Mouse (Mus musculus) CH12.LX (cell line): ENCODE measurements around the gene Tepp.

Source experiments
- CTCF ChIP-seq, 2 experiments: IDR thresholded peaks in 1 of 2; conservative IDR thresholded peaks in 1 of 2; 2 replicates each; pipeline ENCODE4 v1.5.1; 2011 to 2012; ENCODE audit warnings: low read depth in 2 of 2, low read length in 2 of 2, improper control_type of control experiment in 1 of 2, inconsistent platforms in 1 of 2, mild to moderate bottlenecking in 1 of 2, moderate library complexity in 1 of 2
- E2F4 ChIP-seq: IDR thresholded peaks from 2 replicates; pipeline ENCODE4 v1.6.1; 2011; ENCODE audit warnings: low read depth, low read length, improper control_type of control experiment; ENCODE audit not compliant: insufficient replicate concordance
- EP300 ChIP-seq: IDR thresholded peaks from 2 replicates; pipeline ENCODE4 v1.6.1; 2011; ENCODE audit warnings: low read length, improper control_type of control experiment
- NELFE ChIP-seq: IDR thresholded peaks from 2 replicates; pipeline ENCODE4 v1.6.1; 2011; ENCODE audit warnings: low read depth, low read length, improper control_type of control experiment
- TBP ChIP-seq: conservative IDR thresholded peaks from 2 replicates; pipeline ENCODE4 v1.6.1; 2011; ENCODE audit warnings: low read depth, low read length, improper control_type of control experiment
- USF1 ChIP-seq: IDR thresholded peaks from 2 replicates; pipeline ENCODE4 v1.6.1; 2014; ENCODE audit warnings: low read depth, mild to moderate bottlenecking, inconsistent platforms, low read length, improper control_type of control experiment

DNA sequence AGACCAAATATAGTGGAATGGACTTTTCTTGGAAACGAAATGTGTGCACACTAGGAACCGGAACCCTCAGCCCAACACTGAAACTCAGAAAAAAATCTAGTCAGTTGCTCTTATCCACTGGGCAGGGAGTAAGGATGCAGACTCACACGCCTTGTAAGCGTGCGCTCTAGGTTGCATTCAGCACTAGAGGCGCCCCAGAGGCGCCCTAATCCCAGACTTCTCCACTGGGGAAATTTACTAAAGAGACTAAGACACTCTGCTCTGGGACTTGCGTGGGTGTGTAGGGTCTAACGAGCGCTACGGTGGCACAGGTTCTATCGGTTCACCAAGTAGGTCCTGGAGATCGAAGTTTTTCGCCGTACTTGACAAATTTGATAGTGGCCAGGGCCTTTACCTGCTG, 41.1 kb downstream of the Tepp start:
- TF ChIP-seq CTCF (conservative IDR thresholded peaks at IDR 0.05 in 1 of 2, IDR thresholded peaks at IDR 0.05 in 1 of 2; ENCODE audit: low read depth in 2 of 2, low read length in 2 of 2), result no peak
- no peak for TF ChIP-seq TBP
- no peak for TF ChIP-seq EP300
- TF ChIP-seq USF1, result no peak
- TF ChIP-seq NELFE, result no peak
- no peak for TF ChIP-seq E2F4
